Mouse (Mus musculus) frontal cortex, postnatal 14 days (tissue): ENCODE data around the gene Apol9a.
"Not testable (repeated sequence)": the region's sequence is repeated elsewhere in the genome, so short reads cannot be mapped to it uniquely, and the experiment has no call there.

ENCODE experiments used
- DNase-seq, 2 experiments: peaks; one replicate each; pipeline ENCODE4 v3.0.0; 2022; ENCODE audit warnings: low spot score in 2 of 2

Gene Apol9a

GRCm38 (mm10) chr15:77411035-77411434 lies at the start of gene Apol9a:
TSS of gene Apol9a (minus strand) at chr15:77411135.
- not testable (repeated sequence) for DNase-seq

GRCm38 (mm10) chr15:77449927-77450326 lies 39.0 kb upstream of the Apol9a start:
- DNase-seq = not testable (repeated sequence)

GRCm38 (mm10) chr15:77447392-77447791 lies 36.5 kb upstream of the Apol9a start, which contains the start of gene Apol7b:
TSS of gene Apol7b (minus strand) at chr15:77447492.
- not testable (repeated sequence) for DNase-seq

- not testable (repeated sequence) for DNase-seq
These were observed 34.7 kb upstream of the Apol9a start for GRCm38 (mm10) chr15:77445668-77446067.

GRCm38 (mm10) chr15:77444746-77445145 lies 33.8 kb upstream of the Apol9a start:
- DNase-seq = peak; percentile 28

- DNase-seq = not testable (repeated sequence)
These were observed 17.9 kb upstream of the Apol9a start for GRCm38 (mm10) chr15:77428690-77429448.

GRCm38 (mm10) chr15:77422925-77423324 lies 12.0 kb upstream of the Apol9a start:
- DNase-seq = not testable (repeated sequence)

- not testable (repeated sequence) for DNase-seq
These were observed 8.7 kb upstream of the Apol9a start for GRCm38 (mm10) chr15:77419657-77420056.

GRCm38 (mm10) chr15:77416655-77417333 lies 5.9 kb upstream of the Apol9a start:
- not testable (repeated sequence) for DNase-seq

GRCm38 (mm10) chr15:77415653-77416052 lies 4.7 kb upstream of the Apol9a start:
- DNase-seq = not testable (repeated sequence)

- not testable (repeated sequence) for DNase-seq
These were observed 1.8 kb upstream of the Apol9a start for GRCm38 (mm10) chr15:77412695-77413094.

- DNase-seq = not testable (repeated sequence)
These were observed 4.6 kb downstream of the Apol9a start for GRCm38 (mm10) chr15:77406370-77406769.

GRCm38 (mm10) chr15:77399027-77399426 lies 11.9 kb downstream of the Apol9a start, which contains the start of gene Apol7a:
TSS of gene Apol7a (minus strand) at chr15:77399110.
- not testable (repeated sequence) for DNase-seq

GRCm38 (mm10) chr15:77397450-77398132 lies 13.3 kb downstream of the Apol9a start:
- DNase-seq = peak in 1 of 2 experiments; percentile 22

GRCm38 (mm10) chr15:77393832-77394231 lies 17.1 kb downstream of the Apol9a start:
- DNase-seq = not testable (repeated sequence)

GRCm38 (mm10) chr15:77387462-77387861 lies 23.5 kb downstream of the Apol9a start:
- DNase-seq = no peak

- DNase-seq = no peak
These were observed 26.4 kb downstream of the Apol9a start for GRCm38 (mm10) chr15:77384340-77385030.

- DNase-seq = no peak
These were observed 28.1 kb downstream of the Apol9a start for GRCm38 (mm10) chr15:77382880-77383279.

- no peak for DNase-seq
These were observed 28.6 kb downstream of the Apol9a start for GRCm38 (mm10) chr15:77382271-77382850.

GRCm38 (mm10) chr15:77381481-77381880 lies 29.5 kb downstream of the Apol9a start:
- no peak for DNase-seq

- no peak for DNase-seq
These were observed 31.0 kb downstream of the Apol9a start for GRCm38 (mm10) chr15:77379921-77380320.
